Mouse (Mus musculus): ENCODE results near the gene Thop1. TPM values are rescaled to one million over a fixed set of nuclear protein-coding genes. Genes with fewer than 3 reads are reported as not detected.
A peak's percentile ranks its signal among the peaks of the same experiment; 100 is the strongest.

The Thop1 gene
- polyA plus RNA-seq, 1 experiment from 2014 or later = 20.1 TPM

GRCm38 (mm10) chr10:81106113-81106721 lies 36.4 kb downstream of the Thop1 start:
- peak; percentile 88 for DNase-seq (ENCODE audit: low spot score)

- DNase-seq (ENCODE audit: low spot score) = no peak
Measured at GRCm38 (mm10) chr10:81112946-81113345, 43.1 kb downstream of the Thop1 start.

DNA sequence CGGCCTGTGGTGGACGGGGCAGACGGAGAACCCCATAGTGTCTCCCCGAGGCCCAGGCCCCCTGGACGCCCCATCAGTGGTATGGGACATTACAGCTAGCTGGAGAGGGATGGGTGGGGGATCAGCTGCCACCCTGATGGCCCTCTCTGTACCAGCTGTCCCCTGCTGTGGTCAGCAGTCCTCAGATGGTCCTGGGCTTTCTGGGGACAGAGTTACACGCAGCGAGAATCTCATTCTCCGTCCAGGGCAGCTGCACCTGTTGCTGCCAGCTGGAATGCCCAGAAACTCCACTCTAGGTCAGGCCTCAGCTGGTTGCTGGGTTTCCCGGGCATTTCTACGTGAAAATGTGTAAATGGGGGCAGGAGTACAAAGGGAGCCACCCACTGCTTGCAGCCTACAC lies 49.8 kb downstream of the Thop1 start:
- DNase-seq (ENCODE audit: low spot score) = no peak

DNA sequence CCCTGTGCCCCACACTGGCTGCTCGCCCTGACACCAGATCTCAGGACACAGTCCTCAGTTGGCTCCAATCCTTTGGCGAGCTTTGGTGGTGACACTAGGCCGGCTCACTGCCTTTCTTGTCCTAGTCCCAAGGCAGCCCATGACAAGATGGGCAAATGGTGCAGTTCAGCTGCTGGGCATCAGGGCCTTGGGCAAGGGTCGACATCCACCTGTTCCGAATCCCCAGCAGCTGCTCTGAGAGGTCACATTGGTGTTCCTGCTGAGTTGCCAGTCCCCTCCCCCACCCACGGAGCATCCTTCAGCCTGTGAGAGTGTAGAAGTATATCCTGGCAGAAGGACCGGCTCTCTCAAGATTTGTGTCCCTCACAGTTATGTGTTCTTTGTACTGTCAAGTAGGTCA lies 50.8 kb downstream of the Thop1 start:
- DNase-seq (ENCODE audit: low spot score) = no peak

DNA sequence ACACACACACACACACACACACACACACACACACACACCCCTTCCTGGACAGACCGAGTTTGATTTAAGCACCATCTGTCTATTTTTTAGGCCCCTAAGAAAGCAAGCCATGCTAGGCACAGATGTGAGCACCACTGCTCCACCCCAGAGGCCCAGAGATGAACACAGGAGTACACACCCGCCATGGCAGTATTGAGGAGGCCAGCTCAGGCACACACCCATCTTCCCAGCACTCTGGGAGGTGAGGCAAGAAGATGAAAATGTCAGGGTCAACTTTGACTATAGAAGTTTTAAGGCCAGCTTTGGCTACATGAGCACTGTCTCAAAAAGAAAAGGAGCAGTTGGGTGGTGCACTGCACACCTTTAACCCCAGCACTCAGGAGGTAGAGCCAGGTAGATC lies 53.1 kb downstream of the Thop1 start:
- no peak for DNase-seq (ENCODE audit: low spot score)

GRCm38 (mm10) chr10:81123500-81123899 lies 53.7 kb downstream of the Thop1 start:
- no peak for DNase-seq (ENCODE audit: low spot score)

Small RNA genes within 50 kb of the gene (microRNA-seq; reads per million reads assigned to microRNA genes)
- gene Mir5615-1 (ENCODE audit: borderline number of aligned reads) (not detected), gene Mir5615-2 (ENCODE audit: borderline number of aligned reads) (not detected)

Other genes with a start within 250 kb of the Thop1 start
- 2,037 and 2,048 TPM in 2 replicates for gene Oaz1, start 243.4 kb upstream of the Thop1 start, polyA plus RNA-seq (2015; fragmentation: Nextera tagmentation; extraction: Ambion mirVana)
- 0.06 and 0.18 TPM in 2 replicates for gene Lingo3, start 226.0 kb upstream of the Thop1 start, polyA plus RNA-seq (2015; fragmentation: Nextera tagmentation; extraction: Ambion mirVana)
- gene Lsm7, start 214.8 kb upstream of the Thop1 start, polyA plus RNA-seq (2015; fragmentation: Nextera tagmentation; extraction: Ambion mirVana) = 338 and 340 TPM in 2 replicates
- 26.8 and 27.7 TPM in 2 replicates for gene Sppl2b, start 214.8 kb upstream of the Thop1 start, polyA plus RNA-seq (2015; fragmentation: Nextera tagmentation; extraction: Ambion mirVana)
- gene Tmprss9, start 198.2 kb upstream of the Thop1 start, polyA plus RNA-seq (2015; fragmentation: Nextera tagmentation; extraction: Ambion mirVana) = 0.08 and 0.09 TPM in 2 replicates
- gene Timm13, start 169.1 kb upstream of the Thop1 start, polyA plus RNA-seq (2015; fragmentation: Nextera tagmentation; extraction: Ambion mirVana) = 337 and 351 TPM in 2 replicates
- gene Lmnb2, start 151.8 kb upstream of the Thop1 start, polyA plus RNA-seq (2015; fragmentation: Nextera tagmentation; extraction: Ambion mirVana) = 28.0 and 28.5 TPM in 2 replicates
- gene Gadd45b, start 140.0 kb upstream of the Thop1 start, polyA plus RNA-seq (2015; fragmentation: Nextera tagmentation; extraction: Ambion mirVana) = 19.0 and 21.7 TPM in 2 replicates
- 1.5 and 1.8 TPM in 2 replicates for gene Gng7, start 55.1 kb upstream of the Thop1 start, polyA plus RNA-seq (2015; fragmentation: Nextera tagmentation; extraction: Ambion mirVana)
- 0.04 TPM in 1 of 2 replicates, not detected in the other for gene Diras1, start 44.4 kb upstream of the Thop1 start, polyA plus RNA-seq (2015; fragmentation: Nextera tagmentation; extraction: Ambion mirVana)
- gene Slc39a3, start 32.6 kb upstream of the Thop1 start, polyA plus RNA-seq (2015; fragmentation: Nextera tagmentation; extraction: Ambion mirVana) = 16.0 and 16.8 TPM in 2 replicates
- 120 and 127 TPM in 2 replicates for gene Sgta, start 9.9 kb upstream of the Thop1 start, polyA plus RNA-seq (2015; fragmentation: Nextera tagmentation; extraction: Ambion mirVana)
- 0.24 and 0.53 TPM in 2 replicates for gene Creb3l3, start 28.8 kb downstream of the Thop1 start, polyA plus RNA-seq (2015; fragmentation: Nextera tagmentation; extraction: Ambion mirVana)
- gene Map2k2, start 35.9 kb downstream of the Thop1 start, polyA plus RNA-seq (2015; fragmentation: Nextera tagmentation; extraction: Ambion mirVana) = 142 and 150 TPM in 2 replicates
- gene Zbtb7a, start 65.2 kb downstream of the Thop1 start, polyA plus RNA-seq (2015; fragmentation: Nextera tagmentation; extraction: Ambion mirVana) = 34.5 and 44.9 TPM in 2 replicates
- 37.3 and 39.0 TPM in 2 replicates for gene Pias4, start 97.9 kb downstream of the Thop1 start, polyA plus RNA-seq (2015; fragmentation: Nextera tagmentation; extraction: Ambion mirVana)
- gene Eef2, start 106.6 kb downstream of the Thop1 start, polyA plus RNA-seq (2015; fragmentation: Nextera tagmentation; extraction: Ambion mirVana) = 612 and 638 TPM in 2 replicates
- 47.8 and 54.1 TPM in 2 replicates for gene Dapk3, start 113.0 kb downstream of the Thop1 start, polyA plus RNA-seq (2015; fragmentation: Nextera tagmentation; extraction: Ambion mirVana)
- not detected in 2 replicates for gene 4930442H23Rik, start 113.8 kb downstream of the Thop1 start, polyA plus RNA-seq (2015; fragmentation: Nextera tagmentation; extraction: Ambion mirVana)
- gene Nmrk2, start 132.0 kb downstream of the Thop1 start, polyA plus RNA-seq (2015; fragmentation: Nextera tagmentation; extraction: Ambion mirVana) = 0.08 TPM in 1 of 2 replicates, not detected in the other
- gene Atcay, start 160.8 kb downstream of the Thop1 start, polyA plus RNA-seq (2015; fragmentation: Nextera tagmentation; extraction: Ambion mirVana) = 0.62 and 0.70 TPM in 2 replicates
- gene Zfr2, start 163.1 kb downstream of the Thop1 start, polyA plus RNA-seq (2015; fragmentation: Nextera tagmentation; extraction: Ambion mirVana) = 0.81 and 1.7 TPM in 2 replicates
- gene Matk, start 182.9 kb downstream of the Thop1 start, polyA plus RNA-seq (2015; fragmentation: Nextera tagmentation; extraction: Ambion mirVana) = 17.7 and 19.3 TPM in 2 replicates
- gene Mrpl54, start 196.9 kb downstream of the Thop1 start, polyA plus RNA-seq (2015; fragmentation: Nextera tagmentation; extraction: Ambion mirVana) = 216 and 225 TPM in 2 replicates
- 34.8 and 38.7 TPM in 2 replicates for gene Apba3, start 196.9 kb downstream of the Thop1 start, polyA plus RNA-seq (2015; fragmentation: Nextera tagmentation; extraction: Ambion mirVana)
- 7.8 and 9.3 TPM in 2 replicates for gene Tjp3, start 221.5 kb downstream of the Thop1 start, polyA plus RNA-seq (2015; fragmentation: Nextera tagmentation; extraction: Ambion mirVana)
- 36.9 and 38.6 TPM in 2 replicates for gene Pip5k1c, start 222.9 kb downstream of the Thop1 start, polyA plus RNA-seq (2015; fragmentation: Nextera tagmentation; extraction: Ambion mirVana)

Measured in thymus, postnatal 0 days (tissue).